Mouse (Mus musculus) heart, postnatal 0 days (tissue): Measurements from ENCODE around the gene Hdhd3.

Experiments used
- CTCF ChIP-seq: IDR thresholded peaks from 2 replicates; pipeline ENCODE4 v1.5.1; 2016; ENCODE audit warnings: antibody characterized with exemption, control low read depth, low read depth
- EP300 ChIP-seq: IDR thresholded peaks from 2 replicates; pipeline ENCODE4 v1.6.1; 2016; ENCODE audit warnings: antibody characterized with exemption, low read depth

DNA sequence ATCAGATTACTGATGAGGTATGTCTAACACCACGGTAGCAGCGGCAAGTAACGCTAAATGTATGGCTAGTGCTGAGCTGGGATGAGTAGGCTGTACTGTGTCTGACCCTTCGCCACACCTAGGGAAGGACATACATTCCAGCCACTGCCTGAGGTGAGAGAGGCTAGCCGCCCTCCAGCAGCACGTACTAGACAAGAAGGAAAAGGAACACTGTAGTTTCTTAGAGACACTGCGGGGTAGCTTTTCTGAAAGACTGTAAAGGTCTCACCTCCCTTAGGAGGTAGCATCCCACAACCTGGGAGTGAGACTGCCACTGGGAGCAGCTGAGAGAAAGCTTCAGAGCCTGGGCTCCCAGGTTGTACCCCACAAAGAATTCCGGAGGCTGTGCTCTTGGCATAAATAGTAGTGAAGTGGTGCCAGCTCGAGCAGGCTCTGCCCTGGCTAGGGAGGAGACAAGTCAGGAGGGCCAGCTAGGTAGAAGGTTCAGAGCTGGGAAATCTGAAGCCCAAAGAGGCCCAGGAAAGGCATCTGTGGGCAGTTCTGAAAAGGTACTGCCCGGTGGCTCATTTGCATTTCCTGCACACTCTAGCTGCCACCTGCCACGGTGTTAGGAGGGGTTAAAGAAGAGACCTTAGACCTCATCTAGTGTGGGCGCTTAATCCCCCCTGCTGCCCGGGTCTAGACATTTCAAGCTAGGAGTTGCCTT is 15.3 kb upstream of the Hdhd3 start:
- TF ChIP-seq EP300, result no peak
- no peak for TF ChIP-seq CTCF
